Mouse (Mus musculus): ENCODE measurements around the gene Ewsr1.
"Not testable (repeated sequence)": the region's sequence is repeated elsewhere in the genome, so short reads cannot be mapped to it uniquely, and the experiment has no call there.

Gene Ewsr1

DNA sequence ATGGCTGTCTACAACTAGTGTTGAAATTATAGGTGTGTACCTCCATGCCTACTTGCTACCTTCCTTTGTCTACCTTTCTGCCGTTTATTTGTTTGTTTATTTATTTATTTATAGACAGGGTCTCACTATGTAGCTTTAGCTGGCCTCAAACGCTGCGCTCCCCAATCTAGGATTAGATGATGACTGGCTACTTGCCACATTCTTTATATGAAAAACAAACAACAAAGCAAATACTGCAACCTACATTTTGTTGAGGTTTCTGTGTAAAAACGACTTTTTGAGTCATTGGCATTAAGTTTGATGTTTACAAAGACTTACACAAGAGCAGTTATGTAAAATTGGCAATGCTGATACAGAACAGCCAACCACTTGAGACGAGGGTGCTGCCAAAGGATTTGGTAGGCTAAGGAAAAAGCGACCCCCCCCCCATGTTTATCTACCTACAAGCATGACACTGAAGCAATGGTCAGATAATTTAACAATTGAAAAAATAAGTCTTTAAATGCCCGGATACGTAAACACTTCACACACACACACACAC, 2.5 kb downstream of the Ewsr1 start:
- peak; percentile 21 for DNase-seq (ENCODE audit: low read depth, low spot score)

DNA sequence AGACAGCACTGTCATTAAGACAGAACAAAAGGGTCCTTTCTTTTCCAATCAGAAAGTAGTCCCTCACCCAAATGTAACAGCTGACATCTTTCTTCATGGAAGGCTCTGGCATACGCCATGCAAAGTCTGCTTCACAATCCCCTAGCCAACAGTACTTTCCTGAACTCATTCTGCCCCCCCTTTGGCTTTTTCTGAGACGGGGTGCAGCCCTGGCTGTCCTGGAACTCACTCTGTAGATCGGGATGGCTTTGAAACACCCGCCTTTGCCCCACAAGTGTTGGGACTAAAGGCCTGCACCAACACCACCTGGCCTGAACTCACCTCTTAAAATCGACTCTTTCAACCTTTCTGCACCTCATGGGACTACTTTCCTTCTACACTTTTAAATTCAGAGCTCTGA, 3.2 kb downstream of the Ewsr1 start:
- DNase-seq (ENCODE audit: low read depth, low spot score) = no peak

DNA sequence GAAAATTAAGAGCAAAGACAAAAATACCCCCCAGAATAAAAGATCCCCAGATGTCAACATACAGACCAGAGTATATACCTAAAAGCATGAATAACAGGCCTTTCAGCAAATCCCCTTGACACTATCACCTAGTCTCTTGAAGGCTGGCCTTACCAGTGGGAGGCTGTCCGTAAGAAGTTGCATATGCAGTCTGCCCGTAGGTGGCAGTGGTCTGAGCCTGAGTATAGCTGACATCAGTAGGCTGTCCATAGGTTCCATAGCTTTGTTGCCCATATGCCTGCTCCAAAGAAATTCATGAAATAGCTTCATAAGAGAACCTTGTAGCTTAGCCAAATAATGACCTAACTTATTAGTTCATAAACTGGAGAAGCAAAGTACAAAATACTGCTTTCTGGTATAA, 7.4 kb downstream of the Ewsr1 start:
- DNase-seq (ENCODE audit: low read depth, low spot score) = no peak

DNA sequence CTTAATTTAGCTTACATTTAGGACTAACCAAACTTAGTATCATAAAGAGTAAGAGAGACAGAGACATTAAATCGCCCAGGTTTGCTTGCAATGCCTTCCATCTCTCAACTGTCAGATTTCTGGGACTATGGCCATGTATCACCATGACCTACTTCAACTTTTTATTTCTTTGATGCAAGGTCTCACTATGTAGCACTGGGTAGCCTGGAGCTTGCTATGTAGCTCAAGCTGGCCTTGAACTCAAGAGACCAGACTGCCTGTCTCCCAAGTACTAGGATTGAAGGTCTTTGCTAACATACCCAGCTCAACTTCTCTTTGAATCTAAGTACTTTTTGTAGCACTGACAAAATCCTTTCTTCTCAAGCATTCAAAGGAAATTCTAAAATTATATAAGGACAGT, 9.9 kb downstream of the Ewsr1 start:
- no peak for DNase-seq (ENCODE audit: low read depth, low spot score)

DNA sequence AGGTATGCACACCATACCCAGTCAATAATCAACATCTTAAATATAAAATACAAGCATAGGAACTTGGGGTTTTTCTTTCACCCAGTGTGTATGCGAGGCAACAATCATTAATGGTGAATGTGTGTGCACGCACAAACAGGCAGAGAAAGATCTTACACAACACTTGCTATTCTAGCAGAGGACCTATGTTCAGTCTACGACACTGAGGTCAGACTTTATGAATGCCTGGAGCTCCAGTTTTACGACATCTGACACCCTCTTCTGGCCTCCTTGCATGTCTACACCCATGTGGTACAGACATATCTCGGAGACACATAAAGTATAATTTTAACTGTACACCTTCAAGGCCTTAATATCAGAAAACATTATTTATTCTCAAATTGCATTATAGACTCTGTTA, 22.2 kb downstream of the Ewsr1 start:
- DNase-seq (ENCODE audit: low read depth, low spot score) = not testable (repeated sequence)

DNA sequence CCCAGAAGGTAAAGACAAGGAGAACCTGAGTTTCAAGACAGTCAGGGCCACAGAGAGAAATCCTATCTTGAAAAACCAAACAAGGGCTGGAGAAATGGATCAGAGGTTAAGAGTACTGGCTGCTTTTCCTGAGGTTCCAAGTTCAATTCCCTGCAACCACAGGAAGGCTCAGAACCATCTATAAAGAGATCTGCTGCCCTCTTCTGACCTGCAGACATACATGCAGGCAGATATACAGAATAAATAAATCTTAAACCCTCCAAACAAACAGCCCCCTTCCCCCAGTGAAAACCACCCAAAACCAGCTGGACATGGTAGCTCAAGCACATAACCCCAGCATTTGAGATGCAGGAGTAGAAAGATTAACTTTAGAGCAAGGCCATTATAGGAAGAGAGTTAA, 23.3 kb downstream of the Ewsr1 start:
- no peak for DNase-seq (ENCODE audit: low read depth, low spot score)

DNA sequence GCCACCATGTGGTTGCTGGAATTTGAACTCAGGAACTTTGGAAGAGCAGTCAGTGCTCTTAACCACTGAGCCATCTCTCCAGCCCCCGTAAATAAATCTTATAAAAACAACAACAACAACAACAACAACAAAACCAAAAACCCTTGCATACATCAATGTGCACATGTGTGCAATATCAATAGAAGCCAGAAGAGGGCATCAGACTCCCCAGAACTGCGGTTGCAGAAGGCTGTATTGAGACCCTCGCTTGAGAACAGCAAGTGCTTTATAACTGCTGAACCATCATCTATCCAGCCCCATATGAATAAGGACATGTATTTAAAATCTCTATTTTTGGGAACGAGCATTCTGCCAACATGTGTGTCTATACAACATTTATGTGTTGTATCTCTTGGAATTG, 24.2 kb downstream of the Ewsr1 start:
- peak; percentile 33 for DNase-seq (ENCODE audit: low read depth, low spot score)

DNA sequence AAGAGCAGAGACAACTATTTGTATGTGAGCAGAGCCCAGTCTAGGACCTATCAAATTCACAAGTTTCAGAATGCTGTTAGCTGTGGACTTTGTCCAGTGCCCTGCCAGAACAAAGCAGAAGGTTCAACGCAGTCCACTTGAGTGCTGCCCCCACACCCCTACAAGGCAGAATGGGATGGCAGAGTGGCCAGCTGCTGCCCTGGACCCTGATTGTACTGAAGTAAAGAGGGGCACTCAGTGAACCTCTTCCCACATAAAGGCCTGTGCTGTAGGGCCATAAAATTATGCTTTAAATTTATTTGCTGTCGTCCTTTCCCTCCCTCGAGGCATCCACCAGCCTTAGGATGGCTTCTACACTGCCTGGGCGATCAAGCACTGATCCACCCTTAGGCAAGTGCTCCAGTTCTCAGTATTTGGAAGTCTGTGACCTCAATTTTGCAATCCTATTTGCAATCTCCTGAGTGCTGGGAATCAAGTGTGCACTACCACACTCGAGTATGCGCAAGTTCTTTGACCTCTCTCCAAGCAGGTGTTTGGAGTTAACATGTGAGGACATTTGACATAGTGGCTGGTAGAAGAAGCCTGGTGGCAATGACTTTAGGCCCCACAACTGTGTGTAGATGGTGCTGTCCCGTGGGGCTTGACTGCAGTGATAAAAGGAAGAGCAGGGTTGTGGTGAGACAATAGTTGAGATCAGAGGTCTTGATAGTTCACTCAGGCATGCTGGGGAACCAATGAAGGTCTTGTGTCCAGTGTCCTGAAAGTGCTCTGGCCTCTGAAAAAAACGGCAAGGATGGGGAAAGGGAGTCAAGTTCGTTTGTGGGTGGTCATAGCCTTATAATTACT, 30.7 kb downstream of the Ewsr1 start:
- DNase-seq (ENCODE audit: low read depth, low spot score) = no peak

DNA sequence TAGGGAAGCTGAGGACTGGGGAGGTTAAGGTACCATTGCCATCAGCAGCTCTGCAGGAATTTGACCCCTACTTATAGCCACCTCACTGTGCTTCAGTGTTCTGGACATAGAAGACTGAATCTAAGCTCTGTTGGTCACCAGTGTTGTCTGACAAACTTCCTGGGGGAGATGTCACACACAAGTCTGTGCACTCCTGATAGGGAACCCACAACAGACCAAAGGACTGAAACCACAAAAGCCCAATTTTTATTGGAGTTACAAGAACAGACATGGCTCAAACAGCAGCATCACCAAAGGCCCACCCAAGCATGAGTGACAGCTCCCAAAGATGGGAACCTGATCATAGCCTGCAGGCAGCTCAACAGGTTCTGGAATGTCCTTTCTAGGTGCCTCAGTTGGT, 32.0 kb downstream of the Ewsr1 start:
- DNase-seq (ENCODE audit: low read depth, low spot score) = no peak

DNA sequence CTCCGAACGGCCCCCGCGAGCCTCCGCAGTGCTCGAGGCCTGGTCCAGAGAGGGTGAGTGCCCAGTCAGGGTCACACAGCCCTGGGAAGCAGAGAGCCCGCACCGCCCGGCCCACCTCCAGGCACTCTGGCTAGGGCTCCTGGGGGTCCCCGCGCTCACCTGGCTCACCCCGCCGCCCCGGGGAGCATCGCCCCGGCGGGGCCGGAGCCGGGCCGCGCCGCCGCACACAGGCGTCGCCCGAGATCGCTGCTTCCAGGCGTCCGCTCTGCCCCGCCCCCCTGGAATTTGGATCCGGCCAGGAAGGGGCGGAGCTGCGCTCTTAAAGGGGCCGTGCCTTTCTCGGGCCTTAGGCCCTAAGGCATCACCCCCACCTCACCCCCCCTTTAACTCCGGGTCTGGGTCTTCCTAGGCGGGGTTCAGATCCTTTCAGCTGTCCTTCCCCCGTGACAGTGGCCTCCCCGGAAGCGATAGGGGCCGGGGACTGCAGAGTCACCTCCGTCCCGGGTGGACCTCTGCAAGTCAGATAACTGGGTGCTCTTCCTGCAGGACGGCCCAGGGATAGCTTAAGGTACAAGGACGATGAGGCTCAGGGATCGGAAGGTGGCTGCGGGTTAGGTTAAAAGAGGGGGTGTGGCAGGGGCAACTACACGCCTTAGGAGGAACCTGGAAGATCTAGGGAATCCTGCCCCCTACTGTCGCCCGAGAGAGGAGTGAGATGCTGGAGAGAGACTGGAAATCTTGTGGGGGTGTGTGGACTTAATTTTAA, 33.8 kb downstream of the Ewsr1 start, which contains the start of gene Gas2l1:
Gas2l1 (minus strand) TSS at position 272 of the 766 bp plus-strand sequence.
- DNase-seq (ENCODE audit: low read depth, low spot score) = peak; percentile 67

DNA sequence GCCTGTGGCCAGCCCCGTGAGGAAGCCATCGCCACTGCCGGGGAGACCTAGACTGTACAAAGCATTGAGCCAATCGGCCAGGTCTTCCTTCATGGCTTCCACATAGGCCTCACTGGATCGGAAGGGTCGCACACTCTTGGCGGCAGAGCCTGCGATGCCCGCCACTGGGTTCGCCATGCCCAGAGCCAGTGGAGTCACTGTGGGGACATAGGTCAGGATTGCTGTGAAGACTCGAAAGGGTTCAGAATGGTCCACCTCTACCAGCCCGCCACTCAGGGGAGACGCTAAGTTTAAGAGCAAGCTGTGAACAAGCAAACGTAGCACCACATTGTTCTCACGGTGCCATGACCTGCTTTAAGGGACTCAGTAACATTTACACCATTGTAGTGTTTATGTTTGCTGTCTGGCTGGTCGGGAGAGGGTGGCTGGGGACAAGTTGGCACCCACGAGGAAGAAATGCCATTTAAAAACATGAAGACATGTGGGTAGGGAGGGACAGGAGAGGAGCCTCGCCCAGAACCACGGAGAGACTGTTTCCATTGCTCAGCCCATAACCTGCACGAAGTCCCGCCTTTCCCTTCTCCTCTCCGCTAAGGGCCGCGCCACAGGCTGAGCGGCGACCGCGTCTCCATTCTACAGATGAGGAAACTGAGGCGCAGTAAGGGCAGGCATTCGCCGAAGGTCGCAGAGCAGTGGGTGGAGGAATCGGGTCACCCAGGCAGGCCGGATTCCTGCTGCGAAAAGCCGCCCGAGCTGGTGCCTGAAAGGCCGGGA, 34.6 kb downstream of the Ewsr1 start:
- DNase-seq (ENCODE audit: low read depth, low spot score) = peak; percentile 51

DNA sequence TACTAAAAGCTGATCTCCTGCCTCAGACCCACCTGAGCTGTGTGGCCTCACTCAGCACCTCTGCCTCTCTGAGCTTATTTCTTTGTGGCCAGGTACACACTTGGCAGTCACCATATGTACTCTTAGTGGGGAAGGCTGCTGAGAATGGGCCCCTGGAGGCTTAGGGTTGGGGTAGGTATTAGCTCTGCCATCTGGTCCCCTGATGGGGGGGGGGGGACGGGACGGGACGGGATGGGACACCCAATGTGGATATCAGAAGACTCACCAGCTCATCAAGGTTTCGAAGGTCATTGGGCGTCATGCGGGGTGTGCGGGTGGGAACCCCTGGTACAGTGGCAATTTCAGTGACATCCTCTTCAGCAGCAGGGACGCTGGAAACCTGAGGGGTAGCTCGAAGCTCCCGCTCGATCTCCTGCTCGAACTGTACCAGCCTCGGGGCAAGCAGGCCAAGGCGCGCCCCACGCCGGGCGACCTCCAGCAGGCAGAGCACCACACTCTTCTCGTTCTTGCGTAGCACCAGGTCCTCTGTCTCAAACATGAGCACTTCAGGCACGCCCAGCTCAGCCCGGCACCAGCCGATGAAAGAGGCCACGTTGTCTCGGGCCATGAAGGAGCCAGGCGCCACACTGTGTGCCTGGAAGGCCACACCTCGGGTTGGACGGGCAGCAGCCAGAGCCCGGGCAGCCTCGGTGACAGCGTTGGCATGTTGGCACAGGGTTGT, 35.3 kb downstream of the Ewsr1 start:
- no peak for DNase-seq (ENCODE audit: low read depth, low spot score)

DNA sequence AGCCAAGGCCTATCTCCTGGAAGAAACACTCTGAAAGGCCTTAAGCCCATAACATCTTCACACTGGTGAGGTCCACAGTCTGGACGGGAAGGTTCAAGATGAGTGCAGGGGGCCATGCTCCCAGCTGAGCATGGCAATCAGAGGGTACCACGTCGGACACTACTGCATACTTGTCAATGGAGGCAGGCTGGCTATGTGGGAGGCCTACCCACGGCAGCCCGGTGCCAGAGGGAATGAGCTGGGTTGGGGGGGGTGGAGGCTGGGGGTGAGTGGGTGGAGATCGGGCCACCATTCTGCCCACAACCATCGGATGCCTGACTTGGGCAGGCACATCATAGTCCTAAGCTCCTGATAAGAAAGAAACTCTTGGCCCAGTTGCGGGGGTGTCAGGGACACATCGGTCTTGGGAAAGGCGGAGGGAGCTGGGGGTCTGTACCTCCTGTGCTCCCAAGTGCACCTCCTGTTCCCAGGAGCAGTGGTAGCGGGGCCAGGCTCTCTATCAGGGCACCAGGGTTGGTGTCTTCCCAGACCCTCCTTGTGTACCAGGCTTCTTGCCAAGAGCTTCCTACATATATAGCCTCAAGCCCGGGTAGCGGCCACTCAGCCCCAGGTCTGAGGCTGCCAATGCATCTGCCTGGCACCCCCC, 36.1 kb downstream of the Ewsr1 start:
- DNase-seq (ENCODE audit: low read depth, low spot score) = no peak

DNA sequence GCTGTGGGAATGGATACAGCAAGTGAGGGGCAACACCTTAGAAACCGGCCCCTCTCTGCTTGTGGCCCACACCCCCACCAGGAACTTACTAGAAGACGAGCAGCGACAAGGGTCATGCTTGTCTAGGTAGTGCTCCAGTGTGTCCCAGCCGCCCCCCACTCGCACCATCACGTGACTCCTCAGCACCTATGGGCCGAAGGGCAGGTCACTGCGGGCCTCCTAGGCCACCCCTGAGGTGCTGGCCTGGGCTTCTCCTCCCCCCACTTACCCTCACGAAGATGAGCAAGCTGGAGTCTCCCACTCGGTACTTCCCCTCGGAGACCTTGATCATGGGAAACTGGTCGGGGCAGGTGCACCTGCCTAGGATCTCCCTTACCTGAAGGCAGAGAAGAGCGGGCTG, 36.7 kb downstream of the Ewsr1 start:
- DNase-seq (ENCODE audit: low read depth, low spot score) = peak; percentile 40

DNA sequence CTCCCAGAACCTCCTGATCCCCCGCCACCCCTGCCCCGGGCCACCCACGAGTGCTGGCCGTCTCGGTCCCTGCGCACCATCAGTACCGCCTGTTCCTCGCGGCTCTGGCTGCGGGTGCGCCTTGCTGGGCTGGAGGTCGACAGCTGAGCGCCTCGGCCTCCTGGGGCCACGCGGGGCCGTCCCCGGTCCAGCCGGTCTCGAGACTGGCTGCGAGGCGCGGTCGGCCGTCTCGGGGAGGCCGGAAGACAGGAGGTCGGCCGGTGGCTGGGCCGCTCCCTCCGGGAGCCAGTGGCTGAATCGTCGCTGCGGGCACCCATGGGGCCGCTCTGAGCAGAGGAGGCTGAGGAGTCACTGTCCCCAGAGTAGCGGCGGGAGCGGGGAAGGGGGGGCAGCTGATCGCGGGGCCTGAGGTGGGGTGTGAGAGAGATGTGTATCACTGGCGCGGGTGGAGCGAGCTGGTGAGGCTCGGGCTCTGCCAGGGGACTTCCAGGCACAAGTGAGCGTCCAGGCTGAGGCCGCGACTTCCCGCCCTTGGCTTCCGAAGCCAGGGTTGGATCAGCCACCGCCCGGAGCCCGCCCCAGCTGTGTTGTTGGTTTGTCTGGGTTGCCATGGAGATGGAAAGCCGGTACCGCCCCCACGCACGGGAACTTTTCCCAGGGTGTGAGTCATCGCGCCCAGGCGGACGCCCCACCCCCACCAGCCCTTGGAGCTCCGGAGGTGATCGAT, 37.5 kb downstream of the Ewsr1 start:
- DNase-seq (ENCODE audit: low read depth, low spot score) = peak; percentile 87

DNA sequence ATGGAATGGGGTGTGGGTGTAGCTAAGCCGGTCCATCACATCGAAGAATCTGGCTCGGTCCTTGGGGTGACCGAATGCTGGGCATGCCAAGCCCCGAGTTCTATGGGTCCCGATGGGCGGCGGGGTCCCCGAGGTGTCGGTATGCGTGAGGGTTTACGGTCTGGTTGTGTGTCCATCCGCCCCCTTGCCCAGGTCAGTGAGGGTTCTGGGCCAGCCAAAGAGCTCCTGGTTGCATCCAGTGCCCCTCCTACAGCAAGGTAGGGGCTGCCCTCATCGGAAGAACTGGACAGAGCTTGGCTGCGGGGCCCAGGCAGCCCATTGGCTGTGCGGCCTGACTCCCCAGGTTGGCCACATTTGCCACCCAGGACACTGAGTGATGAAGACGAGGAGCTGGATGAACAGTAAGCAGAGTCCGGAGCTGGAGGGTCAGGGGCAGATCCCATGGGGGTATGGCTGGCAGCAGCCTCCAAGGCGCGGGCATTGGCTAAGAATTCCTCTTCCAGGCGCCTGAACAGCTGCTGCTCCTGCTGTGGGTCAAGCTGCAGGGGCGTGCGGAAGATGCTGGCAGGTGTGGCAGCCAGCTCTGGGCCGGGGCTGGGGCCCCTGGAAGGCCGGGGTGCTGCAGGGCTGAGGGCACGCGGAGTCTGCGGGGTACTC, 38.2 kb downstream of the Ewsr1 start:
- no peak for DNase-seq (ENCODE audit: low read depth, low spot score)

DNA sequence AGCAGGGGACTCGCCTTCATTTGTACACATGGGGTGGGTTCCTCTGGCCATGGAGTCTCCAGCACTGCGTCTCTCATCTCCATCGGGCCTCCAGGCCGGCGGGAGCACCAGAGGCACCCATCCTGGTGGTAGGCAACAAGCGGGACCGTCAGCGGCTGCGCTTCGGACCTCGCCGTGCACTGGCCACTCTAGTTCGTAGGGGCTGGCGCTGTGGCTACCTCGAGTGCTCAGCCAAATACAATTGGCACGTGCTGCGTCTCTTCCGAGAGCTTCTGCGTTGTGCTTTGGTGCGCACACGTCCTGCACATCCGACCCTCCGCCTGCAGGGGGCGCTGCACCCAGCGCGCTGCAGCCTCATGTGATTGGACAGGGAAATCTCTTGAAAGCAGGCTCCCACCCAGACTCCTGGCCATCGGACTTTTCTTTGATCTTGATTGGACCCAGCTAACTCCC, 39.3 kb downstream of the Ewsr1 start:
- DNase-seq (ENCODE audit: low read depth, low spot score) = peak; percentile 66

DNA sequence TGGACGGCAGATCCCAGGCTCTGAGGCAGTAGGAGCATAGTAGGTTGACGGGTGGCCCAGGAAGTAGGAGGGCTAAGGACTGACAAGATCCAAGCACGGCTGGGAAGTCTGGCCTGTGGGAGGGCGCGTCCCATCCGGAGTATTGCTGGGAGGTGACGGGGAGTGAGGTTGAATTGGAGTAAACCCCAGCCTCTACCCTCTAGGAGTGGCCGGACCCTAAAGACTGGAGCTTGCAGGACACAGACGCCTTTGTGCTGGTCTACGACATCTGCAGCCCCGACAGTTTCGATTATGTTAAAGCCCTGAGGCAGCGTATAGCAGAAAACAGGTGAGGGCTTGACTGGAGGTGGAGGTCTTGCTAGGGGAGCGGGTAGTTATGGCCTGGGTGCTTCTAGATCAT, 39.8 kb downstream of the Ewsr1 start:
- no peak for DNase-seq (ENCODE audit: low read depth, low spot score)

DNA sequence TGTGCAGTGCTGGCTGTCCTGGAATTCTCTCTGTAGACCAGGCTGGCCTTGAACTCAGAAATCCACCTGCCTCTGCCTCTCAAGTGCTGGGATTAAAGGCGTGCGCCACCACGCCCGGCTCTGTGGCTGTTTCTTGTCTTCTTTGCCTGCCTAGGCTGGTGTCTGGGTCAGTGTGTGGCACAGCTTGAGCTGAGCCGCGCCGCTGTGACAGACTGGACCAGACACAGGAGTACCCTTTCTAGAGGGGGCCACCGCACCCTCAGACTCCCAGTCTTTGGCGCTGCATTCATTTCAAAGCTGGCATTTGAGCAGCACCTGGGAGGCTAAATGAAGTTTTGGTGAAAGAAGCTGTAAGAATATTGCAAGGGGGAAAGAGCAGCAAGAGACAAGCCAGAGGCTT, 40.3 kb downstream of the Ewsr1 start:
- peak; percentile 24 for DNase-seq (ENCODE audit: low read depth, low spot score)
